Mouse (Mus musculus): ENCODE results near the gene Olfr1175-ps. TPM values are rescaled to one million over a fixed set of nuclear protein-coding genes. Genes with fewer than 3 reads are reported as not detected.

The Olfr1175-ps gene
- not detected in 2 replicates for polyA plus RNA-seq (2015; fragmentation: Nextera tagmentation; extraction: Ambion mirVana)

- 85% methylated on average over 2 of the region's 2 CpGs for WGBS
- Histone ChIP-seq H3K27ac (replicated peaks) (no peak within 1 kb of the TSS), H3K27me3 (no peaks in the 10 kb centered on the region), H3K4me2 (replicated peaks) (no peak within 1 kb of the TSS), H3K4me1 (no peaks in the 10 kb centered on the region), H3K36me3 (no peaks in the 10 kb centered on the region), H3K4me3 (replicated peaks) (no peak within 1 kb of the TSS), H3K9me3 (replicated peaks) (no peaks in the 10 kb centered on the region), H3K9ac (no peak within 1 kb of the TSS)
- ATAC-seq (ENCODE audit: insufficient number of reproducible peaks, low FRiP score, low TSS enrichment, low read depth): no peak
These were observed at the start of gene Olfr1175-ps for GRCm38 (mm10) chr2:88327115-88327514. Gene Olfr1175-ps (minus strand): TSS chr2:88327215.

- 2% methylated on average over 2 of the region's 2 CpGs for WGBS
- H3K4me2 ChIP-seq (replicated peaks): no peak overlapping the region
- no peaks in the 10 kb centered on the region for H3K36me3 ChIP-seq
- H3K27me3 ChIP-seq: no peaks in the 10 kb centered on the region
- no peak overlapping the region for H3K27ac ChIP-seq (replicated peaks)
- H3K9me3 ChIP-seq (replicated peaks): no peaks in the 10 kb centered on the region
- H3K9ac ChIP-seq: no peak overlapping the region
- H3K4me1 ChIP-seq: no peaks in the 10 kb centered on the region
- no peak for ATAC-seq (ENCODE audit: insufficient number of reproducible peaks, low FRiP score, low TSS enrichment, low read depth)
- H3K4me3 ChIP-seq (replicated peaks): no peak overlapping the region
These were observed 29.3 kb upstream of the Olfr1175-ps start for GRCm38 (mm10) chr2:88356304-88356703.

- 79% methylated on average over 1 of the region's 1 CpGs for WGBS
- H3K36me3 ChIP-seq: no peaks in the 10 kb centered on the region
- no peaks in the 10 kb centered on the region for H3K9me3 ChIP-seq (replicated peaks)
- no peak within 1 kb of the TSS for H3K4me2 ChIP-seq (replicated peaks)
- H3K9ac ChIP-seq: no peak within 1 kb of the TSS
- H3K27me3 ChIP-seq: no peaks in the 10 kb centered on the region
- no peak within 1 kb of the TSS for H3K27ac ChIP-seq (replicated peaks)
- no peak for ATAC-seq (ENCODE audit: insufficient number of reproducible peaks, low FRiP score, low TSS enrichment, low read depth)
- no peak within 1 kb of the TSS for H3K4me3 ChIP-seq (replicated peaks)
- H3K4me1 ChIP-seq: no peaks in the 10 kb centered on the region
These were observed 19.4 kb upstream of the Olfr1175-ps start, which contains the start of gene Olfr1177-ps for GRCm38 (mm10) chr2:88346392-88346791. Gene Olfr1177-ps (minus strand): TSS chr2:88346492.

GRCm38 (mm10) chr2:88336421-88336820, 9.4 kb upstream of the Olfr1175-ps start, which contains the start of gene Olfr1176:
Gene Olfr1176 (plus strand): TSS chr2:88336721.
- Histone ChIP-seq H3K4me1 (no peaks in the 10 kb centered on the region), H3K4me2 (replicated peaks) (no peak within 1 kb of the TSS), H3K9me3 (replicated peaks) (no peaks in the 10 kb centered on the region), H3K4me3 (replicated peaks) (no peak within 1 kb of the TSS), H3K27ac (replicated peaks) (no peak within 1 kb of the TSS), H3K9ac (no peak within 1 kb of the TSS), H3K27me3 (no peaks in the 10 kb centered on the region), H3K36me3 (no peaks in the 10 kb centered on the region)
- ATAC-seq (ENCODE audit: insufficient number of reproducible peaks, low FRiP score, low TSS enrichment, low read depth): no peak
- 48% methylated on average over 1 of the region's 1 CpGs for WGBS

GRCm38 (mm10) chr2:88315035-88315434, 12.0 kb downstream of the Olfr1175-ps start, which contains the start of gene Olfr1174-ps:
Gene Olfr1174-ps (minus strand): TSS chr2:88315135.
- no peak for ATAC-seq (ENCODE audit: insufficient number of reproducible peaks, low FRiP score, low TSS enrichment, low read depth)
- Histone ChIP-seq H3K9me3 (replicated peaks) (no peaks in the 10 kb centered on the region), H3K27me3 (no peaks in the 10 kb centered on the region), H3K27ac (replicated peaks) (no peak within 1 kb of the TSS), H3K36me3 (no peaks in the 10 kb centered on the region), H3K4me1 (no peaks in the 10 kb centered on the region), H3K4me2 (replicated peaks) (no peak within 1 kb of the TSS), H3K4me3 (replicated peaks) (no peak within 1 kb of the TSS), H3K9ac (no peak within 1 kb of the TSS)
- 90% methylated on average over 4 of the region's 4 CpGs for WGBS

GRCm38 (mm10) chr2:88279775-88280174, 47.2 kb downstream of the Olfr1175-ps start, which contains the start of gene Olfr1173:
Gene Olfr1173 (minus strand): TSS chr2:88279875.
- ATAC-seq (ENCODE audit: insufficient number of reproducible peaks, low FRiP score, low TSS enrichment, low read depth): no peak
- Histone ChIP-seq H3K36me3 (no peaks in the 10 kb centered on the region), H3K9me3 (replicated peaks) (no peaks in the 10 kb centered on the region), H3K9ac (no peak within 1 kb of the TSS), H3K27me3 (no peaks in the 10 kb centered on the region), H3K4me3 (replicated peaks) (no peak within 1 kb of the TSS), H3K4me2 (replicated peaks) (no peak within 1 kb of the TSS), H3K4me1 (no peaks in the 10 kb centered on the region), H3K27ac (replicated peaks) (no peak within 1 kb of the TSS)

Other genes with a start within 250 kb of the Olfr1175-ps start
- gene Olfr1164, start 233.2 kb downstream of the Olfr1175-ps start, polyA plus RNA-seq (2015; fragmentation: Nextera tagmentation; extraction: Ambion mirVana): not detected in 2 replicates
- gene Olfr1166, start 198.9 kb downstream of the Olfr1175-ps start, polyA plus RNA-seq (2015; fragmentation: Nextera tagmentation; extraction: Ambion mirVana): not detected in 2 replicates
- not detected in 2 replicates for gene Olfr1167, start 172.0 kb downstream of the Olfr1175-ps start, polyA plus RNA-seq (2015; fragmentation: Nextera tagmentation; extraction: Ambion mirVana)
- not detected in 2 replicates for gene Olfr1168, start 145.3 kb downstream of the Olfr1175-ps start, polyA plus RNA-seq (2015; fragmentation: Nextera tagmentation; extraction: Ambion mirVana)
- not detected in 2 replicates for gene Olfr1170, start 98.9 kb downstream of the Olfr1175-ps start, polyA plus RNA-seq (2015; fragmentation: Nextera tagmentation; extraction: Ambion mirVana)
- gene Olfr1173, start 47.3 kb downstream of the Olfr1175-ps start, polyA plus RNA-seq (2015; fragmentation: Nextera tagmentation; extraction: Ambion mirVana): not detected in 2 replicates
- not detected in 2 replicates for gene Olfr1174-ps, start 12.1 kb downstream of the Olfr1175-ps start, polyA plus RNA-seq (2015; fragmentation: Nextera tagmentation; extraction: Ambion mirVana)
- 0.40 and 0.41 TPM in 2 replicates for gene Olfr1176, start 9.5 kb upstream of the Olfr1175-ps start, polyA plus RNA-seq (2015; fragmentation: Nextera tagmentation; extraction: Ambion mirVana)
- 0.13 and 0.23 TPM in 2 replicates for gene Olfr1177-ps, start 19.3 kb upstream of the Olfr1175-ps start, polyA plus RNA-seq (2015; fragmentation: Nextera tagmentation; extraction: Ambion mirVana)
- not detected in 2 replicates for gene Olfr1178, start 59.8 kb upstream of the Olfr1175-ps start, polyA plus RNA-seq (2015; fragmentation: Nextera tagmentation; extraction: Ambion mirVana)
- not detected in 2 replicates for gene Olfr1179, start 79.2 kb upstream of the Olfr1175-ps start, polyA plus RNA-seq (2015; fragmentation: Nextera tagmentation; extraction: Ambion mirVana)
- gene Olfr1180, start 91.9 kb upstream of the Olfr1175-ps start, polyA plus RNA-seq (2015; fragmentation: Nextera tagmentation; extraction: Ambion mirVana): not detected in 2 replicates
- not detected in 2 replicates for gene Olfr1181, start 99.0 kb upstream of the Olfr1175-ps start, polyA plus RNA-seq (2015; fragmentation: Nextera tagmentation; extraction: Ambion mirVana)
- not detected in 2 replicates for gene Gm13757, start 121.9 kb upstream of the Olfr1175-ps start, polyA plus RNA-seq (2015; fragmentation: Nextera tagmentation; extraction: Ambion mirVana)
- gene Olfr1183, start 127.7 kb upstream of the Olfr1175-ps start, polyA plus RNA-seq (2015; fragmentation: Nextera tagmentation; extraction: Ambion mirVana): not detected in 2 replicates
- gene Olfr1184, start 156.4 kb upstream of the Olfr1175-ps start, polyA plus RNA-seq (2015; fragmentation: Nextera tagmentation; extraction: Ambion mirVana): not detected in 2 replicates
- not detected in 2 replicates for gene Olfr1185-ps1, start 166.1 kb upstream of the Olfr1175-ps start, polyA plus RNA-seq (2015; fragmentation: Nextera tagmentation; extraction: Ambion mirVana)
- not detected in 2 replicates for gene Olfr1186, start 191.3 kb upstream of the Olfr1175-ps start, polyA plus RNA-seq (2015; fragmentation: Nextera tagmentation; extraction: Ambion mirVana)
- gene Olfr1188, start 229.7 kb upstream of the Olfr1175-ps start, polyA plus RNA-seq (2015; fragmentation: Nextera tagmentation; extraction: Ambion mirVana): not detected in 2 replicates

Measured in embryonic facial prominence, embryonic 15.5 days (tissue).